ENCODE assay signal across 11 mouse cellular contexts in the genomic region with DNA sequence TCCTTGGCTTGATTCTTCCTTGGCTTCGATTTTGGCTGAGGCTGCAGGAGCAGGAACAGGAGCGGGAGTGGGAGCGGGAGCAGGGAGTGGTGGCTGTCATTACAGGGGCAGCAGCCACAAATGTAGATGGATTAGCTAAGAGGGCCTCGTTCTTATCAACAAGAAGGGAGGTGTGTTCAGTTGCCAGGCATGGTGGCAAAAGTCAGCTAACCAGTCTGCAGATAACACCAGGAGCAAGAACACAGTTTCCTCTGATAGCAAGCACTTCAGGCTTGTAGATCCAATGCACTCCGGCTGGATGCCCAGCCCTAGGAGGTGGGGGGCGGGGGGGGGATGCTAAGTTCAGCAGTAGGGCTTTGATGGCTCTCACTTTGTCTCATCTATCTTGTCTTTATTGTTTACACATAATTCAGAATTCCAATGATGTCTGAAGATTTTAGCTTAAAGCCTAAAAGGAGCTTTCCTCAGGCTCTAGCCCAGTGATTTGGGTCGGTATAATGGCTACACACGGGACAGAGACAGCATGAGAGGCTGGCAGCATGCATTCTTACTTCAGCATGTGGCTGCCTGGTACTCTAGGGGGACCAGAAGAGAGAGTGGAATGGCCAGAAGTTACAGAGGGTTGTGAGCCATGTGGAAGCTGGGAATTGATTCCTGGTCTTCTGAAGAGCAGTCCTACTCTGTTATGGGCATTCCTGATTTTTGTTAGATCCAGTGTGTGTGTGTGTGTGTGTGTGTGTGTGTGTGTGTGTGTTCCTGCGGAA. TPM values are rescaled to one million over a fixed set of nuclear protein-coding genes. Genes with fewer than 3 reads are reported as not detected.
DNase-seq lines count a peak whose midpoint lies in the region; ATAC-seq and TF ChIP-seq lines count a peak whose summit lies in the region.
"Had no signal": no experiment of that assay in that cellular context is flagged by ENCODE, and none has a peak within 500 bp of the region (broad histone marks: within the 10 kb centered on the region; RNA-seq: fewer than 3 reads in every experiment).

No protein-coding gene starts in this region.

- 0 out of 2 replicates have a peak, but pooled peaks cover 6% of the 10 kb centered on the region for H3K4me1 ChIP-seq in stomach, postnatal 0 days (replicated peaks; ENCODE audit: control insufficient read depth, insufficient read depth)
- peaks cover 14% of the 10 kb centered on the region for H3K4me1 ChIP-seq in thymus, adult 2 months (replicated peaks; ENCODE audit: control insufficient read depth, insufficient read depth, low read length)

- no peak overlapping the region for H3K4me3 ChIP-seq in stomach, postnatal 0 days (ENCODE audit: low read depth, low read length)
- H3K4me3 ChIP-seq in thymus, adult 2 months (ENCODE audit: control insufficient read depth, insufficient read depth, low read length), result no peak overlapping the region

- 19% methylated on average over 9 of the region's 9 CpGs for WGBS in stomach, postnatal 0 days
- WGBS in thymus, adult 2 months, result 92% methylated on average over 9 of the region's 9 CpGs

- H3K27me3 ChIP-seq in stomach, postnatal 0 days (ENCODE audit: control insufficient read depth, insufficient read depth, low read length), result no peaks in the 10 kb centered on the region
- H3K27me3 ChIP-seq in thymus, adult 2 months (ENCODE audit: control insufficient read depth, insufficient read depth, low read length), result no peaks in the 10 kb centered on the region

- no peak for TF ChIP-seq EP300 in stomach, postnatal 0 days (optimal IDR thresholded peaks at IDR 0.05)

- peak; percentile 78 for DNase-seq in heart, adult 11 months
- no peak for DNase-seq in heart, adult 8-10 months (ENCODE audit: low spot score)
- DNase-seq in spleen, postnatal 36 days (ENCODE audit: low spot score in 2 of 2), result peak; percentile 11 to 31
- no peak for DNase-seq in spleen, postnatal 14 days (ENCODE audit: low spot score in 2 of 2)
- peak; percentile 81 for DNase-seq in liver
- peak; percentile 59 for DNase-seq in stomach, postnatal 0 days (ENCODE audit: low spot score)
- DNase-seq in thymus, adult 2 months, result no peak
- DNase-seq: B cell, adult 2 months; cerebellum, postnatal 14 days; gastrocnemius, postnatal 36 days had no signal

- peak overlapping the region; percentile 23; the same call in 1 of the 2 replicates for H3K9ac ChIP-seq in stomach, postnatal 0 days (ENCODE audit: low read length)

- H3K36me3 ChIP-seq in stomach, postnatal 0 days (ENCODE audit: control insufficient read depth, insufficient read depth, low read length), result no peaks in the 10 kb centered on the region
- no peaks in the 10 kb centered on the region for H3K36me3 ChIP-seq in thymus, adult 2 months (ENCODE audit: control insufficient read depth, insufficient read depth, low read length)

- TF ChIP-seq CTCF in stomach, postnatal 0 days (IDR thresholded peaks at IDR 0.05; ENCODE audit: low read depth), result no peak
- TF ChIP-seq CTCF in thymus, adult 2 months (IDR thresholded peaks at IDR 0.05; ENCODE audit: borderline replicate concordance, control insufficient read depth, extremely low read depth, insufficient read depth, low read length, poor library complexity), result no peak

- peak; percentile 20 for ATAC-seq in stomach, postnatal 0 days (ENCODE audit: low FRiP score, low TSS enrichment)
- ATAC-seq in inflammation-experienced regulatory T-cells, adult 6 months, result no peak

- no peak overlapping the region for H3K4me2 ChIP-seq in stomach, postnatal 0 days (replicated peaks; ENCODE audit: low read depth)

- no peak for TF ChIP-seq POLR2A in thymus, adult 2 months (IDR thresholded peaks at IDR 0.05; ENCODE audit: control insufficient read depth, extremely low read depth, insufficient read depth, low read length, poor library complexity)

- H3K9me3 ChIP-seq in stomach, postnatal 0 days (ENCODE audit: control insufficient read depth, low read length), result no peaks in the 10 kb centered on the region

- peak overlapping the region; percentile 56 for H3K27ac ChIP-seq in stomach, postnatal 0 days (replicated peaks)
- H3K27ac ChIP-seq in thymus, adult 2 months (ENCODE audit: control insufficient read depth, insufficient read depth, low read length), result no peak overlapping the region

RNA-seq across cellular contexts. Expression of a gene that starts 1.6 kb away (rescaled TPM):
- 10 to 100 TPM; 18.0 to 28.0 (median 23.2) TPM for total RNA-seq in heart, adult 8-10 months (2022)
- 28.3 and 32.4 TPM in 2 replicates for polyA plus RNA-seq in stomach, postnatal 0 days (2015; fragmentation: Nextera tagmentation; extraction: Ambion mirVana)
- polyA plus RNA-seq in inflammation-experienced regulatory T-cells, adult 6 months (2017; shearing (Covaris generic)), result 10 to 100 TPM in 2 of 3 experiments, 1 to 10 TPM in 1; 9.9 to 12.1 (median 11.9) TPM
- polyA plus RNA-seq in thymus, adult 2 months (2012; rRNA removed), result 25.4 and 27.4 TPM in 2 replicates

RNA-seq across cellular contexts. Expression of a gene that starts 26.9 kb away (rescaled TPM):
- total RNA-seq in heart, adult 8-10 months (2022), result 10 to 100 TPM; 65.6 to 80.8 (median 72.3) TPM
- polyA plus RNA-seq in stomach, postnatal 0 days (2015; fragmentation: Nextera tagmentation; extraction: Ambion mirVana), result 14.7 and 17.3 TPM in 2 replicates
- 10 to 100 TPM; 18.2 to 20.5 (median 18.8) TPM for polyA plus RNA-seq in inflammation-experienced regulatory T-cells, adult 6 months (2017; shearing (Covaris generic))
- polyA plus RNA-seq in thymus, adult 2 months (2012; rRNA removed), result 53.0 and 59.8 TPM in 2 replicates

RNA-seq across cellular contexts. Expression of a gene that starts 53.8 kb away (rescaled TPM):
- 10 to 100 TPM; 31.8 to 42.6 (median 37.9) TPM for total RNA-seq in heart, adult 8-10 months (2022)
- polyA plus RNA-seq in stomach, postnatal 0 days (2015; fragmentation: Nextera tagmentation; extraction: Ambion mirVana), result 22.0 and 24.6 TPM in 2 replicates
- polyA plus RNA-seq in inflammation-experienced regulatory T-cells, adult 6 months (2017; shearing (Covaris generic)), result 10 to 100 TPM; 13.4 to 25.1 (median 20.9) TPM
- 45.7 and 52.7 TPM in 2 replicates for polyA plus RNA-seq in thymus, adult 2 months (2012; rRNA removed)

Comparison
In these comparisons a context has a peak if more than half of its experiments do, and no peak if none do; other contexts are left out.
1. DNase-seq: peak in heart, adult 11 months (single experiment), spleen, postnatal 36 days (2 of 2), liver (single experiment) and stomach, postnatal 0 days (single experiment); none in heart, adult 8-10 months (single experiment), spleen, postnatal 14 days (0 of 2) and thymus, adult 2 months (single experiment).